Mouse (Mus musculus) hindbrain, embryonic 15.5 days (tissue): Measurements from ENCODE around the gene Vps33a. TPM values are rescaled to one million over a fixed set of nuclear protein-coding genes. Genes with fewer than 3 reads are reported as not detected.

ENCODE experiments used
- ATAC-seq: fragments of 200-750 bp; cut with Nextera tagmentation; 2 replicates; pipeline ENCODE4 v1.8.0; 2017; ENCODE audit warnings: low read depth, moderate number of reproducible peaks, moderate TSS enrichment; ENCODE audit not compliant: low FRiP score
- H3K27ac ChIP-seq: fragments of 300-500 bp; sonication (generic); replicated peaks from 2 replicates; pipeline ENCODE4 v1.5.1; 2015; ENCODE audit warnings: mild to moderate bottlenecking, inconsistent platforms
- H3K27me3 ChIP-seq: fragments of 300-500 bp; sonication (generic); 2 replicates; pipeline ENCODE4 v1.6.1; 2015; ENCODE audit warnings: control low read depth, inconsistent platforms
- H3K36me3 ChIP-seq: fragments of 300-500 bp; sonication (generic); 2 replicates; pipeline ENCODE4 v1.6.1; 2015; ENCODE audit warnings: control low read depth, inconsistent platforms
- H3K4me1 ChIP-seq: fragments of 300-500 bp; sonication (generic); replicated peaks from 2 replicates; pipeline ENCODE4 v1.6.1; 2015; ENCODE audit warnings: control low read depth, inconsistent platforms
- H3K4me2 ChIP-seq: fragments of 300-500 bp; sonication (generic); 2 replicates; pipeline ENCODE4 v1.6.1; 2015; ENCODE audit warnings: moderate library complexity, mild to moderate bottlenecking, inconsistent platforms
- H3K4me3 ChIP-seq: fragments of 300-500 bp; sonication (generic); 2 replicates; pipeline ENCODE4 v1.5.1; 2015; ENCODE audit warnings: mild to moderate bottlenecking, inconsistent platforms
- H3K9ac ChIP-seq: fragments of 300-500 bp; sonication (generic); 2 replicates; pipeline ENCODE4 v1.6.1; 2015; ENCODE audit warnings: inconsistent platforms
- H3K9me3 ChIP-seq: fragments of 300-500 bp; sonication (generic); 2 replicates; pipeline ENCODE4 v1.6.1; 2016; ENCODE audit warnings: control low read depth, inconsistent platforms
- WGBS: fragments of 180-500 bp; shearing (Covaris S2); methylation state at CpG from one replicate; pipeline ENCODE4 v1.1.7; 2015; 5-methylcytosine and 5-hydroxymethylcytosine counted together
- polyA plus RNA-seq: library from polyadenylated mRNA; unstranded; fragments of >200 nt; fragmentation: Nextera tagmentation; extraction: Ambion mirVana; gene quantifications from 2 replicates; pipeline ENCODE4 v1.2.1, GENCODE M21; 2015

Gene Vps33a
- polyA plus RNA-seq, result 38.1 and 38.7 TPM in 2 replicates

- no peaks in the 10 kb centered on the region for H3K27me3 ChIP-seq
- peak within 1 kb of the TSS; percentile 77 for H3K9ac ChIP-seq
- H3K27ac ChIP-seq, result peak within 1 kb of the TSS; percentile 87
- peak within 1 kb of the TSS; percentile 93 for H3K4me3 ChIP-seq
- ATAC-seq, result peak; percentile 94
- WGBS, result under 1% methylated on average over 54 of the region's 54 CpGs
- H3K4me2 ChIP-seq, result peak within 1 kb of the TSS; percentile 84
- H3K36me3 ChIP-seq, result peaks cover 28% of the 10 kb centered on the region
- no peaks in the 10 kb centered on the region for H3K9me3 ChIP-seq
- peaks cover 11% of the 10 kb centered on the region for H3K4me1 ChIP-seq
Measured at GRCm38 (mm10) chr5:123572357-123573186, at the start of gene Vps33a. Gene Vps33a, minus strand, starts transcription at chr5:123573038.

- Histone ChIP-seq H3K4me2 (no peak overlapping the region), H3K9me3 (no peaks in the 10 kb centered on the region), H3K4me3 (no peak overlapping the region), H3K9ac (no peak overlapping the region), H3K27ac (no peak overlapping the region), H3K4me1 (no peaks in the 10 kb centered on the region), H3K27me3 (no peaks in the 10 kb centered on the region), H3K36me3 (peaks cover 43% of the 10 kb centered on the region)
- WGBS, result 42% methylated on average over 13 of the region's 13 CpGs
- no peak for ATAC-seq
Measured at GRCm38 (mm10) chr5:123622421-123622820, 49.6 kb upstream of the Vps33a start.

DNA sequence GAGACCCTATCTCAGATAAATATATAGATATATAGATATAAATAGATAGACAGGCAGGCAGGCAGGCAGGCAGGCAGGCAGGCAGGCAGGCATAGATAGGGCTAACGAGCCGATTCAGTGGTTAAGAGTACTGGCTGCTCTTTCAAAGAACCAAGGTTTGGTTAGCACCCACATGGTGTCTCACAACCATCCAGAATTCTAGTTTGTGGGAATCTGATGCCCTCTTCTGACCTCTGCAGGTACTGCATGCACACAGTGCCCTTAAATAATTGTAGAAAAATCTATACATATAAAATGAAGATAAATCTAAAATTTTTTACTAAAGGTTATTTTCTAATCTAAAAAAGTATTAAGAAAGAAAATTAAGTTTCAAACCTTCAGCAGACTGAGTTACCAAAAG is 45.7 kb upstream of the Vps33a start:
- WGBS, result 81% methylated on average over 2 of the region's 2 CpGs
- Histone ChIP-seq H3K27me3 (no peaks in the 10 kb centered on the region), H3K4me2 (no peak overlapping the region), H3K4me3 (no peak overlapping the region), H3K27ac (no peak overlapping the region), H3K36me3 (peaks cover 67% of the 10 kb centered on the region), H3K9me3 (no peaks in the 10 kb centered on the region), H3K4me1 (no peaks in the 10 kb centered on the region), H3K9ac (no peak overlapping the region)
- ATAC-seq, result no peak

GRCm38 (mm10) chr5:123614246-123614645 is 41.4 kb upstream of the Vps33a start:
- Histone ChIP-seq H3K4me2 (no peak overlapping the region), H3K36me3 (peaks cover 70% of the 10 kb centered on the region), H3K9ac (no peak overlapping the region), H3K4me3 (no peak overlapping the region), H3K4me1 (no peaks in the 10 kb centered on the region), H3K9me3 (no peaks in the 10 kb centered on the region), H3K27me3 (no peaks in the 10 kb centered on the region), H3K27ac (no peak overlapping the region)
- ATAC-seq, result no peak
- 96% methylated on average over 24 of the region's 24 CpGs for WGBS

GRCm38 (mm10) chr5:123609843-123610242 is 37.0 kb upstream of the Vps33a start:
- Histone ChIP-seq H3K9ac (no peak overlapping the region), H3K4me3 (no peak overlapping the region), H3K36me3 (peaks cover 81% of the 10 kb centered on the region), H3K4me1 (0 out of 2 replicates have a peak, but pooled peaks cover 7% of the 10 kb centered on the region), H3K27me3 (no peaks in the 10 kb centered on the region), H3K9me3 (no peaks in the 10 kb centered on the region), H3K4me2 (no peak overlapping the region), H3K27ac (no peak overlapping the region)
- ATAC-seq, result no peak
- 28% methylated on average over 4 of the region's 4 CpGs for WGBS

GRCm38 (mm10) chr5:123609416-123609815 is 36.6 kb upstream of the Vps33a start:
- 96% methylated on average over 7 of the region's 7 CpGs for WGBS
- H3K4me3 ChIP-seq, result no peak overlapping the region
- no peak overlapping the region for H3K27ac ChIP-seq
- no peak overlapping the region for H3K4me2 ChIP-seq
- no peaks in the 10 kb centered on the region for H3K27me3 ChIP-seq
- 0 out of 2 replicates have a peak, but pooled peaks cover 7% of the 10 kb centered on the region for H3K4me1 ChIP-seq
- no peak overlapping the region for H3K9ac ChIP-seq
- no peak for ATAC-seq
- no peaks in the 10 kb centered on the region for H3K9me3 ChIP-seq
- peaks cover 77% of the 10 kb centered on the region for H3K36me3 ChIP-seq

- 0 out of 2 replicates have a peak, but pooled peaks cover 14% of the 10 kb centered on the region for H3K4me1 ChIP-seq
- no peak overlapping the region for H3K4me2 ChIP-seq
- H3K27ac ChIP-seq, result peak overlapping the region; percentile 48
- 48% methylated on average over 3 of the region's 3 CpGs for WGBS
- no peak overlapping the region for H3K9ac ChIP-seq
- H3K4me3 ChIP-seq, result no peak overlapping the region
- H3K9me3 ChIP-seq, result no peaks in the 10 kb centered on the region
- no peaks in the 10 kb centered on the region for H3K27me3 ChIP-seq
- peaks cover 65% of the 10 kb centered on the region for H3K36me3 ChIP-seq
- ATAC-seq, result peak; percentile 59; the same call in 1 of the 2 replicates
Measured at GRCm38 (mm10) chr5:123607211-123607669, 34.4 kb upstream of the Vps33a start.

DNA sequence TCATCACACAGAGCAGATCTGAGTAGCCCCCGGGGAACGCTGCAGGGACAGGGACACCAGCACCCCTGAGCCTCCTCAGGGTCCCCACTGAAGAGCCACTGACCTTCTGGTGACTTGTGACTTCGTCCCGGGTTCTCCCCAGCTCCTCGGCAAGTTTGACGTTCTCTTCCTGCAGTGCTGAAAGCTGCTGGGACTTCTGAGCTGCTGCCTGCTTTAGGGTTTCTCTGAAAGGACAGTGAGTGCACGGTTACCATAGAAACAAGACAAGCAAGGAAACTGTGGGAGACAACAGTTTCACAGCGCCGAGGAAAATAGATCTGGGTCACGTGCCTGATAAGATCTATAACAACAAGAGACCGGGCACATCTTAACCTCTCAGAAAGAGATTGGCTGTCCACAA is 30.7 kb upstream of the Vps33a start:
- Histone ChIP-seq H3K4me1 (0 out of 2 replicates have a peak, but pooled peaks cover 14% of the 10 kb centered on the region), H3K9me3 (no peaks in the 10 kb centered on the region), H3K4me2 (peak overlapping the region; percentile 30), H3K27me3 (no peaks in the 10 kb centered on the region), H3K36me3 (peaks cover 59% of the 10 kb centered on the region), H3K4me3 (no peak overlapping the region), H3K27ac (peak overlapping the region; percentile 36; the same call in 1 of the 2 replicates), H3K9ac (no peak overlapping the region)
- 31% methylated on average over 11 of the region's 11 CpGs for WGBS
- ATAC-seq, result peak; percentile 59; the same call in 1 of the 2 replicates

GRCm38 (mm10) chr5:123602174-123602573 is 29.3 kb upstream of the Vps33a start:
- Histone ChIP-seq H3K36me3 (peaks cover 48% of the 10 kb centered on the region), H3K4me1 (0 out of 2 replicates have a peak, but pooled peaks cover 7% of the 10 kb centered on the region), H3K4me2 (no peak overlapping the region), H3K9ac (no peak overlapping the region), H3K27ac (no peak overlapping the region), H3K9me3 (no peaks in the 10 kb centered on the region), H3K4me3 (no peak overlapping the region), H3K27me3 (no peaks in the 10 kb centered on the region)
- WGBS, result 81% methylated on average over 6 of the region's 6 CpGs
- ATAC-seq, result no peak

DNA sequence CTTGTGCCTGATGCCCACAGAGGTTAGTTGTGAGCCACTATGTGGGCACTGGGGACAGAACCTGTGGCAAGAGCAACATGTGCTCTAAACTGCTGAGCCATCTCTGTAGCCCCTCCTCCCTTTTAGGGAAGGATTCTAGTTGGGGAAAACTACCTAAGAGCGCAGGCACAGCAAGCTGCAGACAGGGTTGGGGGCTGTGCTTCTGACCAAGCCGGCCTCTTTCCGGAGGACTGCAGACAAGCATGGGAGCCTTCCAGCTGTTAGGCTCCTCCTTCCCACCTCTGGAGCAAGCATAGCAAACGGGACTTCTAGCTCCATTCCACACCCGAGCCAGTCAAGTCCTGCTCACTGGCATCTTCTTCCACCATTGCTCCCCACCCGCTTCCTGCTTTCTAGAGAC is 26.5 kb upstream of the Vps33a start:
- ATAC-seq, result no peak
- H3K9me3 ChIP-seq, result no peaks in the 10 kb centered on the region
- H3K36me3 ChIP-seq, result peaks cover 39% of the 10 kb centered on the region
- no peaks in the 10 kb centered on the region for H3K27me3 ChIP-seq
- H3K9ac ChIP-seq, result no peak overlapping the region
- H3K4me1 ChIP-seq, result 0 out of 2 replicates have a peak, but pooled peaks cover 7% of the 10 kb centered on the region
- 54% methylated on average over 6 of the region's 6 CpGs for WGBS
- H3K27ac ChIP-seq, result no peak overlapping the region
- H3K4me3 ChIP-seq, result no peak overlapping the region
- H3K4me2 ChIP-seq, result no peak overlapping the region

DNA sequence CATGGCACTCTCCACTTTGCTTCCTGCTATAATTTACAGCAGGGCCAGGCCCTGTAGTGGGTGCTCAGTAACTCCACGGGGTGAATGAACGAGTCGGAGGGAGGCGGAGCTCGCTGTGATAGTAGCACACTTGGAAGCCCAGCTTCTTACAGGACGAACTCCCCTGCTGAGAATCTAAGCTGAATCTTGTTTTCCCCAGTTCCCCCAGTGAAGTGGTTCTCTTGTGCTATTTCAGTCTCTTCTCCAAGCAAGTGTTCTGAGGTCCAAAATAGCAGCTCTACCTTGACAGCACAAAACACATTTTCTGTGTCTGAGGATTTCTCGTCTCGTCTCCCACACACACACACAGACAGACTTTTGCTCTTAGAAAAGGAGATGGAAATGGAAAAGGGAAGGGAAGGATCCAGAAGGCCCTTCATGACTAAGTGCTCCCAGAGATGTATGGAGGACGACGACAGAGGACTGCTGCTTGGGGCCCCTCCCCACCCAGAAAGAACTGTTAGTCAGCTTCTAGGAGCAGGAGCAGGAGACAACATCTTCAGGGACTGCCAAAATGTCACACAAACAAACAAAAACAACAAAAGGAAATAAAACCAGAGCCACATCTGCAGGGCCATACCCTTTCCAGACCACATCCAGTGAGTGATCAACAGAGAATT is 20.9 kb upstream of the Vps33a start:
- Histone ChIP-seq H3K9me3 (no peaks in the 10 kb centered on the region), H3K4me1 (no peaks in the 10 kb centered on the region), H3K36me3 (peaks cover 39% of the 10 kb centered on the region), H3K27me3 (no peaks in the 10 kb centered on the region), H3K4me3 (no peak overlapping the region), H3K9ac (no peak overlapping the region), H3K4me2 (no peak overlapping the region), H3K27ac (no peak overlapping the region)
- WGBS, result 80% methylated on average over 10 of the region's 10 CpGs
- ATAC-seq, result no peak

DNA sequence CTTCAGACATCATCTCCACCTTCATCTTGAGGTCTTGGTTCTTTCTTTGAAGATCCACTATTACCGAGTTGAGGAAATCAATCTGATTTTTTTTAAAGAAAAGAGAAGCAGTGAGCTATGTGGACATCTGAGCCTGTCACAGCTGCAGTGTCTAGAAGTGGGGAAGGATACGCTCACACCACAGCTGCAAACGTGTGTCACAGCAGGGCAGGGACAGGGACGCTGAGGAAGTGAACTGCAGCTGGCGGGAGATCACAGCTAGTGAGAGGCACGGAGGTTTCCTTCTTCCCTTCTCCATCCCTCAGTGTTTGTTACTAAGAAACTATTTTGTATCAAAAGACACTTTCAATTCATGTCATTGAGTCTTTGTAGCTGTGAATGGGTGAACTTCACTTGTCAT is 7.2 kb upstream of the Vps33a start:
- no peak for ATAC-seq
- WGBS, result 84% methylated on average over 6 of the region's 6 CpGs
- H3K36me3 ChIP-seq, result peaks cover 75% of the 10 kb centered on the region

More for the DNA sequence above, 7.2 kb upstream of the Vps33a start:
- Histone ChIP-seq H3K9me3 (no peaks in the 10 kb centered on the region), H3K4me1 (no peaks in the 10 kb centered on the region), H3K9ac (no peak overlapping the region), H3K27ac (no peak overlapping the region), H3K4me3 (no peak overlapping the region), H3K4me2 (no peak overlapping the region), H3K27me3 (no peaks in the 10 kb centered on the region)
